Mouse (Mus musculus): ENCODE data around the gene Tns3. TPM values are rescaled to one million over a fixed set of nuclear protein-coding genes. Genes with fewer than 3 reads are reported as not detected.

The Tns3 gene
- polyA plus RNA-seq (2015; fragmentation: Nextera tagmentation; extraction: Ambion mirVana), result 31.5 and 32.7 TPM in 2 replicates

DNA sequence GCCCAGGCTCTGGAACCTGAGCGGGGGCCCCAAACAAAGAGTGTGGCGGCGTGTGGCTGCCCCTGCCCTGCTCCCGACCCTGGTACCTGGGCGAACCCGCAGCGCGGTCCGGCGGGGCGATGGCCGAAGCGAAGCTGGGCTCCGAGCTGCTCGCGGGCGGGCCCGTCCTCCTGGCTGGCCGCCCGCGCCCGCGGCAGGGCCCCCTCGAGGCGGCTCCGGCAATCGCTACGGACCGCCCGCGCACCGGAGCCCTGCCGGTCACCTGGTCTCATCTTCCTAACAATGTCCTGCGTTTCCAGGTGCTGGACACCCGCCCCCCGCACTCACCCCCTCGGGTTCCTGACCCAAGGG lies at the start of gene Tns3:
TSS of gene Tns3 (minus strand) at position 143 of the 351 bp plus-strand sequence.
- ATAC-seq (ENCODE audit: low FRiP score, low TSS enrichment), result peak; percentile 79
- peaks cover 6% of the 10 kb centered on the region for H3K36me3 ChIP-seq (ENCODE audit: insufficient read depth, low read length)

DNA sequence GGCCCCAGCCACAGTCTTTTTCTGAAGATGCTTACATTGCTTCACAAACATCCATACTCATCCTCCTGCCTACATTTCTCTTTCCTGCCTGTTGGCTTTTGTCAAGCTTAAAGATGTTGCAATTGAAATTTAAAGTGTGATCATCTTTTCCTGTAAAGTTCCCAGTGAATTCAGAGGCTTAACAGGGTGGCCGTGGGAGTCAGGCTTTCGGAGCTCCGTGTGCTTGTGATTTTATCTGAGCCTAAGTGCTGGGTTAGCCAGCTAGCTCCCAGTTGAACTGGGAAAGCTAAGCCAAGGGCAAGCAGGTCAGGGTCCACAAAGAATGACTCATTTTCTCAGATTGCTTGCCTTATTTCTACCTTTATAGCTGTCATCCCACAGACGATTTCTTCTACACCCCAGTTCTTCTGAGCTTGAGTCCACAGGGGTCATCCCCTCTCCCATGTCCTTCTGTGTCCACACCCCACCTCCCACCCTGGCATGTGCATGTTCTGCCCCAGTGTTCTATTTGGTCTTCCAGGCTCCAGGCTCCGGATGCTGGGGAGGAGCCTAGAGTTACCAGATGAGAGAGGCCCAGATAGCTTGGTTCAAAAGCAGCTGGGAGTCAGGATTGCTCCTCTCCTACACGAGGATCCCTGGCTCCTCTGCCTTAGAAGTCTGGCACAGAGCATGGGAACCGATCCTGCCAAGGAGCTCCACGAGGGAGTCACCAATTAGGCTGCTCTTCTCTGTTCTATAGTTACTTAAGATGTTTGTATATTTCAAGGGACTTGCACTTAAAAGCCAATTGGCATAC lies 42.1 kb upstream of the Tns3 start:
- H3K27ac ChIP-seq (ENCODE audit: low read length), result peak overlapping the region; percentile 65
- peak; percentile 14; the same call in 1 of the 2 replicates for ATAC-seq (ENCODE audit: low FRiP score, low TSS enrichment)
- peaks cover 18% of the 10 kb centered on the region for H3K4me1 ChIP-seq (ENCODE audit: insufficient read depth, low read length)
- no peaks in the 10 kb centered on the region for H3K27me3 ChIP-seq (ENCODE audit: insufficient read depth, low read length)
- no peaks in the 10 kb centered on the region for H3K9me3 ChIP-seq (ENCODE audit: low read length)
- no peak overlapping the region for H3K4me2 ChIP-seq (replicated peaks; ENCODE audit: low read depth, low read length)
- no peak overlapping the region for H3K9ac ChIP-seq (replicated peaks; ENCODE audit: low read length)
- H3K4me3 ChIP-seq (ENCODE audit: low read length), result no peak overlapping the region
- 31% methylated on average over 8 of the region's 8 CpGs for WGBS
- H3K36me3 ChIP-seq (ENCODE audit: insufficient read depth, low read length), result no peaks in the 10 kb centered on the region

More for the DNA sequence above, at the start of gene Tns3:
- under 1% methylated on average over 37 of the region's 37 CpGs for WGBS
- Histone ChIP-seq H3K9me3 (ENCODE audit: low read length) (no peaks in the 10 kb centered on the region; the same call in 1 of the 2 replicates), H3K4me2 (replicated peaks; ENCODE audit: low read depth, low read length) (peak within 1 kb of the TSS; percentile 87), H3K27me3 (ENCODE audit: insufficient read depth, low read length) (no peaks in the 10 kb centered on the region), H3K9ac (replicated peaks; ENCODE audit: low read length) (peak within 1 kb of the TSS; percentile 96), H3K4me3 (ENCODE audit: low read length) (peak within 1 kb of the TSS; percentile 78), H3K27ac (ENCODE audit: low read length) (peak within 1 kb of the TSS; percentile 96), H3K4me1 (ENCODE audit: insufficient read depth, low read length) (peaks cover 37% of the 10 kb centered on the region)

DNA sequence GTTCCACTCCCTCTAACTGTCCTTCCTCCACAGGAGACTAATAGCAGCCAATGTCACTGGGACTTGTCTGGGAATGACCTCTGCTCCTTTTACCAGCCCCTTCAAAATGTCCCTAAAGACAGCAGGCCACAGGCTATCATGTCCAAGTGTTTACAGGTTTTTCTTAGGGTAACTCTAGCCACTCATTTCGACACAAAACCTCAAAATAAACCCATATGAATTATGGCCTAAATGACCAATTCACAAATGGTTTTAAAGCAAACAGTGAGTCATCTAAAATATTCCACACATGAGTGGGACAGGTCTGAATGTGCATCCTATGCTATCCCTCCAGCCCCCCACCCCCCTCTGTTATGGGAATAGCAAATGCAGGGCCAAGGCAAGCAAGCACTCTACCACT lies 40.8 kb upstream of the Tns3 start:
- 79% methylated on average over 1 of the region's 1 CpGs for WGBS
- Histone ChIP-seq H3K9ac (replicated peaks; ENCODE audit: low read length) (no peak overlapping the region), H3K4me3 (ENCODE audit: low read length) (no peak overlapping the region), H3K36me3 (ENCODE audit: insufficient read depth, low read length) (no peaks in the 10 kb centered on the region), H3K27me3 (ENCODE audit: insufficient read depth, low read length) (no peaks in the 10 kb centered on the region), H3K27ac (ENCODE audit: low read length) (no peak overlapping the region), H3K4me1 (ENCODE audit: insufficient read depth, low read length) (peaks cover 19% of the 10 kb centered on the region), H3K9me3 (ENCODE audit: low read length) (no peaks in the 10 kb centered on the region), H3K4me2 (replicated peaks; ENCODE audit: low read depth, low read length) (no peak overlapping the region)
- no peak for ATAC-seq (ENCODE audit: low FRiP score, low TSS enrichment)

DNA sequence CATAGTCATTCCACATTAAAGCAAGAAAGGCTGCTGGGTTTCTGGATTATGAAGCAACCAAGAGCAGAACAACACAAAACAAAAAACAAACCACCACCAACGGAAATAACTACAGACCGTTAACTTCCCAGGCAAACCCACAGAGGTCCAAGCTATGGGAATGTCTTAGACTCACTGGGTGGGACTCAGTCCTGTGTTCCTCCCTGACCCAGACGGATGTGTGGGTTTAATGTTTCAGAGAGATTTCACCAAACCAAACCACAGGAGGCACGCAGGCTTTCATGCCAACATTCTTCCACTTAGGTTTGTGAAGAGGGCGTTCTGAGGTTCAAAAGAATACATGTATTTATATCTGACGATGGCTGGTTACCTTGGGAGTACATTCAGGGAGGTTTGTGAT lies 39.5 kb upstream of the Tns3 start:
- Histone ChIP-seq H3K27me3 (ENCODE audit: insufficient read depth, low read length) (no peaks in the 10 kb centered on the region), H3K9me3 (ENCODE audit: low read length) (no peaks in the 10 kb centered on the region), H3K9ac (replicated peaks; ENCODE audit: low read length) (no peak overlapping the region), H3K27ac (ENCODE audit: low read length) (no peak overlapping the region), H3K4me3 (ENCODE audit: low read length) (no peak overlapping the region), H3K4me2 (replicated peaks; ENCODE audit: low read depth, low read length) (no peak overlapping the region), H3K4me1 (ENCODE audit: insufficient read depth, low read length) (peaks cover 19% of the 10 kb centered on the region), H3K36me3 (ENCODE audit: insufficient read depth, low read length) (no peaks in the 10 kb centered on the region)
- WGBS, result 77% methylated on average over 6 of the region's 6 CpGs
- ATAC-seq (ENCODE audit: low FRiP score, low TSS enrichment), result no peak

DNA sequence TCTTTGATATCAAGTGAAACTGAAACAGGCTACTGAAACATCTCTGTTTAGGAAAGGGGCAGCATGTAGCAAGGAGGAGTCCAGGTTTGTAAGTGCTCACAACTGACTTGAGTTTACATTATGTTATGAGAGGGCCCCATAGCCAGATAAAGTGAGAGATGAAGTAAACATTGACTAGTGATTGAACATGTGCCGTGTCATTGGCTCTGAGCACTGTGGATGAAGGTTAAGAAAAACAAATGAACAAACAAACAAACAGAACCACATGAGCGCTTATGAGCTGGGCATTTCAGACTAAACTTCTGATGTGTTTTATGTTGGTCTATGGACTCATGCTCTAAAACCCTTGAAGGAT lies 38.2 kb upstream of the Tns3 start:
- WGBS, result 97% methylated on average over 2 of the region's 2 CpGs
- Histone ChIP-seq H3K4me1 (ENCODE audit: insufficient read depth, low read length) (peaks cover 19% of the 10 kb centered on the region), H3K4me3 (ENCODE audit: low read length) (no peak overlapping the region), H3K4me2 (replicated peaks; ENCODE audit: low read depth, low read length) (no peak overlapping the region), H3K36me3 (ENCODE audit: insufficient read depth, low read length) (no peaks in the 10 kb centered on the region), H3K27ac (ENCODE audit: low read length) (no peak overlapping the region; the same call in 1 of the 2 replicates), H3K27me3 (ENCODE audit: insufficient read depth, low read length) (no peaks in the 10 kb centered on the region), H3K9me3 (ENCODE audit: low read length) (no peaks in the 10 kb centered on the region), H3K9ac (replicated peaks; ENCODE audit: low read length) (no peak overlapping the region)
- ATAC-seq (ENCODE audit: low FRiP score, low TSS enrichment), result no peak

DNA sequence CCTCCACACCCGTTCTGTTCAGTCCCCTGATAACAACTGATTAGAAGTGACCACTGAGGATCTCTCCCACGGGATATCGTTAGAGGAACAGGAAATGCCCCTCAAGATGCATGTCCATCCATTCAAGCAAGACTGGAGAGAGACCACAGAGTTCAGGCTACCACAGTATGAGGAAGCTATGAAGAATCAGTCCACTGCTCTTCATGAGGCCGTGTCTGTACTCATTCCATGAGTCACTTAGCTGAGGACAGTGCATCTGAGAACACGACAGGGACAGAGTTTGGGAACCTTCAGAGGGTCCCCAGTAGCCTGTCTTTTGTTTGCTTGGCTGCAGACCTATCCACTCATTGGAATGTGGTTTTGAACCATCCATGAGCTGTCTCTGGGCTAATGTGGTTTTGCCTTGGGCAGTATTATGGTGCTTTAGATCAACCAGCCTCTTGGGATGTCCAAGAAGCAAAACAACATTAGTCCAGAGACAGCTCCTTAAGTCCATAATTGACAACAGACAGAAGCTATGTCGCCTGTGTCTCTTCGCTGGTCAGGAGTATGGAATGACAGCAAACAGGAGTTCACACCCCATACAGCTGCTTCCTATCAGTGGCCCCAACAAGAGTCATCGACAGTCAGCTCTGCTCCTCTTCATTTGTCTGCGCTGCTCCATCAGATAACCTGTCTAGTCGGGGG lies 37.7 kb upstream of the Tns3 start:
- peaks cover 18% of the 10 kb centered on the region for H3K4me1 ChIP-seq (ENCODE audit: insufficient read depth, low read length)
- no peak overlapping the region for H3K4me3 ChIP-seq (ENCODE audit: low read length)
- H3K9ac ChIP-seq (replicated peaks; ENCODE audit: low read length), result no peak overlapping the region
- H3K36me3 ChIP-seq (ENCODE audit: insufficient read depth, low read length), result no peaks in the 10 kb centered on the region
- H3K9me3 ChIP-seq (ENCODE audit: low read length), result no peaks in the 10 kb centered on the region
- 61% methylated on average over 10 of the region's 10 CpGs for WGBS
- 0 out of 2 replicates have a peak, but pooled peaks have one; percentile 20 for ATAC-seq (ENCODE audit: low FRiP score, low TSS enrichment)
- H3K27me3 ChIP-seq (ENCODE audit: insufficient read depth, low read length), result no peaks in the 10 kb centered on the region
- no peak overlapping the region for H3K4me2 ChIP-seq (replicated peaks; ENCODE audit: low read depth, low read length)
- peak overlapping the region; percentile 38; the same call in 1 of the 2 replicates for H3K27ac ChIP-seq (ENCODE audit: low read length)

DNA sequence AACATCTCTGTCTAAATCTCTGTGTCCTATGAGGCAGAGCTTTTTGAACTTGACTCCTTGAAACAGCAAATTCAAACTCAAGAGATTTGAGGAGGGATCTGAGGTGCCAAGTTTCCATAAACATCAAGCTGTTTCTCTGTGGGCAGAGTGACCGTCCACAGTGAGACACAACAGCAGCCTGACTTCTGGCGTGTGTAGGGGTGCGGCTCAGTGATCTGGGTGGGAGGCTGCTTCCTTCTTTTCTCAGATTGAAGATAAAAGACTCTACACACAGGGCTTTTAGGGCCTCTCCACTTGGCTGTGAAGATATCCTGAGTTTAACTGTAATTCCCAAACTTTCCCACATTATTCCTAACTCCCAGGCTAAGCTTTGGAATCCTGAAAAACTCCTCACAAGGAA lies 37.1 kb upstream of the Tns3 start:
- Histone ChIP-seq H3K4me1 (ENCODE audit: insufficient read depth, low read length) (peaks cover 12% of the 10 kb centered on the region), H3K9ac (replicated peaks; ENCODE audit: low read length) (no peak overlapping the region), H3K4me3 (ENCODE audit: low read length) (no peak overlapping the region), H3K36me3 (ENCODE audit: insufficient read depth, low read length) (no peaks in the 10 kb centered on the region), H3K27ac (ENCODE audit: low read length) (peak overlapping the region; percentile 38; the same call in 1 of the 2 replicates), H3K27me3 (ENCODE audit: insufficient read depth, low read length) (no peaks in the 10 kb centered on the region), H3K9me3 (ENCODE audit: low read length) (no peaks in the 10 kb centered on the region), H3K4me2 (replicated peaks; ENCODE audit: low read depth, low read length) (no peak overlapping the region)
- WGBS, result 26% methylated on average over 3 of the region's 3 CpGs
- ATAC-seq (ENCODE audit: low FRiP score, low TSS enrichment), result no peak

DNA sequence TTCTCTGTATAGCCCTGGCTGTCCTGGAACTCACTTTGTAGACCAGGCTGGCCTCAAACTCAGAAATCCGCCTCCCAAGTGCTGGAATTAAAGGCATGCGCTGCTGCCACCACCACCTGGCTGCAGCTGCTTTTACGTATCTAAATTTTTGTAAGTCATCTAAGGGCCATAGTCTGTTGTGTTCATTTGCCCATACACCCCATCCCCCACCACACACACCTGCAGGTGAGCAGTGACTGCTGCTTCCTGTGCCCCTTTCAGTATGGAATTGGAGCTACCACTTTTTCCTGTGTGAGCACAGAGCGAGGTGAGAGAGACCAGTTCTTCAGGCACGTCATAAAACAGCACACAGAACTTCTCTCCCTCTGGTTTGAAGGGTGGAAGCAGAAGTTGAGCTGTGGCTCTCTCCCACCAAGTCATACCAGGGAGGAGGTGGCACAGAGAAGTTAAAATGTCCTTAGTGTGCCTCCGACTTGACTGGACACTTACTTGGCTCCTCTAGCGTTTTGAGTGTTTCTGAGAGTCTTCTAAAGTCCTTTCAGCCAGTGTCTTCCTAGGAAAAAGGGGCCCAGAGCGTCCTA lies 36.4 kb upstream of the Tns3 start:
- WGBS, result 71% methylated on average over 8 of the region's 8 CpGs
- peaks cover 11% of the 10 kb centered on the region for H3K4me1 ChIP-seq (ENCODE audit: insufficient read depth, low read length)
- no peak overlapping the region for H3K4me3 ChIP-seq (ENCODE audit: low read length)
- no peak overlapping the region for H3K27ac ChIP-seq (ENCODE audit: low read length)
- H3K4me2 ChIP-seq (replicated peaks; ENCODE audit: low read depth, low read length), result no peak overlapping the region
- H3K36me3 ChIP-seq (ENCODE audit: insufficient read depth, low read length), result no peaks in the 10 kb centered on the region
- H3K9ac ChIP-seq (replicated peaks; ENCODE audit: low read length), result no peak overlapping the region
- H3K27me3 ChIP-seq (ENCODE audit: insufficient read depth, low read length), result no peaks in the 10 kb centered on the region
- ATAC-seq (ENCODE audit: low FRiP score, low TSS enrichment), result no peak
- no peaks in the 10 kb centered on the region for H3K9me3 ChIP-seq (ENCODE audit: low read length)

DNA sequence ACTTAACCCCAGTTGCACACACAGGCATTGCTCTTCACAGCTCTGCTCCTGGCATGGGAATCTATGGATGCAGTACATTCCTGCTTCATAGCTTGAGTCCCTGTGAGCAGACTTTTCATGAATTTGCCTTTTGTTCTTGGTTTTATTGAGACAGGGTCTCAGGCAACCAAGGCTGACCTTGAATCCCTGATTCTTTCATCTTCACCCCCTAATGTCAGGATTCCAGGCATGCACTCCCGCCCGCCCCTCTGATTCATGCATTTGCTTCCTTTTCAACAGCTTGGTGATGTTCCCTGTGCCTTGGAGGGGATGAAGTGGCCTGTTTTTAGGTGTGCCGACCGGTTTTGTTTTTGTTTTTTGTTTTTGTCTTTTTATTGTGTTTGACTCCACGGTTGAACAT lies 35.4 kb upstream of the Tns3 start:
- Histone ChIP-seq H3K36me3 (ENCODE audit: insufficient read depth, low read length) (no peaks in the 10 kb centered on the region), H3K4me2 (replicated peaks; ENCODE audit: low read depth, low read length) (no peak overlapping the region), H3K27ac (ENCODE audit: low read length) (no peak overlapping the region), H3K27me3 (ENCODE audit: insufficient read depth, low read length) (no peaks in the 10 kb centered on the region), H3K9ac (replicated peaks; ENCODE audit: low read length) (no peak overlapping the region), H3K9me3 (ENCODE audit: low read length) (no peaks in the 10 kb centered on the region), H3K4me3 (ENCODE audit: low read length) (no peak overlapping the region), H3K4me1 (ENCODE audit: insufficient read depth, low read length) (peaks cover 11% of the 10 kb centered on the region)
- no peak for ATAC-seq (ENCODE audit: low FRiP score, low TSS enrichment)
- WGBS, result 82% methylated on average over 5 of the region's 5 CpGs

DNA sequence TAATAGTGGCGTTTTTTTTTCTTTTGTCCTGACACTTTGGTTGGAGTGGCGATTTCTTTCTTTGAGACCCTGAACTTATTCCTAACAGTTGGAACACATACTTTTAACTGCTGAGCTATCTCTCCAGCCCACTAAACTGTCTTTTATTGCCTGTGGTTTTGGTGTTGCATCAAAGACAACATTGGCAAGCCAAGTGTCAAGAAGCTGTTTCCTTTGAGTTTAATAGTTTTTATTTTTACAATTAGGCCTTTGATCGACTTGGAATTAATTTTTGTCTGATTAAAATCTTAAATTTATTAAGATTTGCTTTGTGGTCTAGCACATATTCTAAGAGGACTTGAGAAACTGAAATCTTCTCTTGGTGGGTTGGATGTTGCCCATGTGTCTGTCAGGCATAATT lies 33.3 kb upstream of the Tns3 start:
- H3K4me3 ChIP-seq (ENCODE audit: low read length), result no peak overlapping the region
- no peaks in the 10 kb centered on the region for H3K9me3 ChIP-seq (ENCODE audit: low read length)
- H3K9ac ChIP-seq (replicated peaks; ENCODE audit: low read length), result no peak overlapping the region
- H3K36me3 ChIP-seq (ENCODE audit: insufficient read depth, low read length), result no peaks in the 10 kb centered on the region
- H3K4me2 ChIP-seq (replicated peaks; ENCODE audit: low read depth, low read length), result no peak overlapping the region
- WGBS, result 79% methylated on average over 3 of the region's 3 CpGs
- no peak for ATAC-seq (ENCODE audit: low FRiP score, low TSS enrichment)
- peaks cover 24% of the 10 kb centered on the region for H3K4me1 ChIP-seq (ENCODE audit: insufficient read depth, low read length)
- no peak overlapping the region for H3K27ac ChIP-seq (ENCODE audit: low read length)
- H3K27me3 ChIP-seq (ENCODE audit: insufficient read depth, low read length), result no peaks in the 10 kb centered on the region
